Mouse (Mus musculus) CH12.LX (cell line): ENCODE data around the gene Arrdc1.
A peak's percentile ranks its signal among the peaks of the same experiment; 100 is the strongest.

ENCODE experiments used
- CTCF ChIP-seq, 2 experiments: IDR thresholded peaks in 1 of 2; conservative IDR thresholded peaks in 1 of 2; 2 replicates each; pipeline ENCODE4 v1.5.1; 2011 to 2012; ENCODE audit warnings: low read depth in 2 of 2, low read length in 2 of 2, improper control_type of control experiment in 1 of 2, inconsistent platforms in 1 of 2, mild to moderate bottlenecking in 1 of 2, moderate library complexity in 1 of 2
- MAFK ChIP-seq: IDR thresholded peaks from 2 replicates; pipeline ENCODE4 v1.6.1; 2011; ENCODE audit warnings: low read length, improper control_type of control experiment; ENCODE audit not compliant: insufficient replicate concordance
- POLR2A ChIP-seq: IDR thresholded peaks from 2 replicates; pipeline ENCODE4 v1.6.1; 2011; ENCODE audit warnings: low read depth, mild to moderate bottlenecking, improper control_type of control experiment, low read length
- TCF12 ChIP-seq: IDR thresholded peaks from 2 replicates; pipeline ENCODE4 v1.6.1; 2014; ENCODE audit warnings: low read depth, mild to moderate bottlenecking, inconsistent platforms, low read length, improper control_type of control experiment

- TF ChIP-seq POLR2A, result peak; percentile 92
- TF ChIP-seq TCF12, result peak; percentile 91
- TF ChIP-seq CTCF (conservative IDR thresholded peaks at IDR 0.05 in 1 of 2, IDR thresholded peaks at IDR 0.05 in 1 of 2; ENCODE audit: low read depth in 2 of 2, low read length in 2 of 2), result peak; percentile 59 to 94
- no peak for TF ChIP-seq MAFK
Measured at GRCm38 (mm10) chr2:24962304-24963000, 27.4 kb upstream of the Arrdc1 start, which contains the start of gene Dph7.
